Mouse (Mus musculus): ENCODE measurements at regions not wholly inside any gene's neighbourhood (a gene's known extent, or its start where the extent isn't known, plus 50 kb on each side); places are given as distances from the start of the nearest gene placed in this dataset.
"Not testable (repeated sequence)": the region's sequence is repeated elsewhere in the genome, so short reads cannot be mapped to it uniquely, and the experiment has no call there.

DNA sequence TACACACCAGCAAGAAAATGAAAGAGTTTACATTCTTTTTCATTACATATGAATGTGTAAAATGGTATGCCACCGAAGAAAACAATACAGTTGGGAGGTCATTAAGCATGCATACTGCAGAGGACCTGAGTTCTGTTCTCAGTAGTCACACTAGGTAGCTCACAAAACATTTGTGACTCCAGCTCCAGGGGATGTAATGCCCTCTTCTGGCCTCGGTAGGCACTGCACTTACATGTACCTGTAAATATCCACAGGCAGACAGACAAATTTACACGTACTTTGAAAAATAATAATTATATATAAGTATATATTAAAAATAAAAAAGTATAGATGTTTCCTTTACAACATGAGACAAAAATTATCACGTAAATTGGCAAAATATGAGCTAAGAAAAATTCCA lies 342.3 kb upstream of the Gm28363 start:
- peak; percentile 4 for DNase-seq (ENCODE audit: low read depth, low spot score)

DNA sequence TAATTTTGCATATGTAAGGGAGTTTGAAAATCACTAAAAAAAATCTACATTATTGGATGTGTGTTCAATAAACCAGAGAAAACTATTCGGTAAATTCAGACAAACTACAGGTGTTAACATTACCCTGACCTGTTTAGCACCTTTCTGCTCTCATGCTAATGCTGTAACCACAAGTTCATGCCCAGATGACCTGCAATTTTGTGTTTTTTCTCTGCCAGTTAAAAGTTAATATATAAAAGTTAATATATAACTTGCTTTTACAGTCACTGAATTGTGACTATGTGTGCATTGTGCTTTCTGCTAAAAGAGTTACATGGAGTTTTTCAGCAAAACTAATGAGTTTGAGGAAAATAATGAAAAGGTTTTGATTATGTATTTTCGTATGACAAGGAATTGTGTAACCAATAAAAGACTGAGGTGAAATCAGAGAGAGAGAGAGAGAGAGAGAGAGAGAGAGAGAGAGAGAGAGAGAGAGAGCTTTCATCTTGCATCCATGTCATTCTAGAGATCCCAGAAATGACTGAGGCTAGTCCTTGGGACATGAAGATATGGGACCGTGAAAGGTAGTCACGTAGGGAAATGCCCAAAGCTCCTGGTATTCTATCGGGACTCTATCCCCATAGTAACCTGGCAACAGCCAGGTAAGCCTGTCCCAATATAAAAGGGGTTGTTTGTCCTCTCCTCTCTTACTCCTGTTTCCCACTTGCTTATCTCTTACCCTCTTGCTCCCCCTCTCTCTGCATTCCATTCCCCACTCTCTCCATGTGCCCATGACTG lies 340.3 kb upstream of the Gm28363 start:
- DNase-seq (ENCODE audit: low read depth, low spot score): no peak

DNA sequence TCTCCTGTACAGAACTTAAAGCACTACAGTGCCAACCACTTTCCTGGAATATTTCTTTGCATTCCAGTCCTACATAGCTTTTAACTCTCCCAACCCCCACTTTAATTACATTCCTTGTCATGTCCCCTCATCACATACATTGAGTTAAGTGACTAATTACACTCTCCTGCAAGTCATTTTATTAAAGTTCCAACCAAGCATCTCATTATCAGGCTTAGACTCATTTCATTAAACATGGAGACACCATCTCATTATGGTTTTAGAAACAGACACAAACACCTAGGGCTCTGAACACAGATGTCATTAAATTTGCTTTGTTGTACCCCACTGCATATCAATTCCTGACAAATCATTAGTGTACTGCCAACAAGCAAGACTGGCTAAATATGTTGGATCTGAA lies 332.9 kb upstream of the Gm28363 start:
- DNase-seq (ENCODE audit: low read depth, low spot score): no peak

DNA sequence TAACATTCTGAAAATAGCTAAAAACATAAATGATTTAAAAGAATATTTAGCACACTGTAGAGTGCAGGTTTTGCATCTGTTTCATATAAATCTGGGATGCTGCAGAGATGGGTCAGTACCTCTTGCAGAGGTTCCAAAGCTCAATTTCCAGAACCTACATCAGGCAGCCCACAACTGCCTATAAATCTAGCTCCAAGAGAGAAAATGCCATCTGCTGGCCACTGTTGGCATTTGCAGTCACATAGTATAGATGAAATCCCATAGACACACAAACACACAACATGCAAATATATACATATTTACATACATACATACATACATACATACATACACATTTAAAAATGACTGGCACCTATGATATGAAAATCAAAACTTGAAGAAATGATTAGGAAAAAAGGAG lies 284.6 kb upstream of the Gm28363 start:
- DNase-seq (ENCODE audit: low read depth, low spot score): no peak

DNA sequence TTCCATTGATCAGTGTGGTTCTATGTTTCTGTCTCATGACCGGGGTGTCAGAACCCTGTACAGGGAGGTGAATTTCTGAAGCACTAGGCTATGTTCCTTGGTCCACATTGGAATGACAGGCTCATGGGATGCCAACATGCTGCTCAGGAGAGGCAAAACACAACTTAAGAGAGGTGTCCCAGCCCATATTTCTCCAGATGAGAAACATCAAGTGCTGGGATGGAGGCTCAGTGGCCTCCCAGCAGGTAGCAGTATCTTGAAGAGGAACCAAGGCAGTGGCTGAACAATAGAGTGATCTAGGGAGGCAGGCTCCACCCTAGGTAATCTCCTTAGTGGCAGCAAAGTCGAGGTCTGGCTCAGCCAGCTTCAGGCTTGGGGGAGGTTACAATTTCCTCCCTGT lies 239.2 kb upstream of the Gm28363 start:
- DNase-seq (ENCODE audit: low read depth, low spot score): no peak

DNA sequence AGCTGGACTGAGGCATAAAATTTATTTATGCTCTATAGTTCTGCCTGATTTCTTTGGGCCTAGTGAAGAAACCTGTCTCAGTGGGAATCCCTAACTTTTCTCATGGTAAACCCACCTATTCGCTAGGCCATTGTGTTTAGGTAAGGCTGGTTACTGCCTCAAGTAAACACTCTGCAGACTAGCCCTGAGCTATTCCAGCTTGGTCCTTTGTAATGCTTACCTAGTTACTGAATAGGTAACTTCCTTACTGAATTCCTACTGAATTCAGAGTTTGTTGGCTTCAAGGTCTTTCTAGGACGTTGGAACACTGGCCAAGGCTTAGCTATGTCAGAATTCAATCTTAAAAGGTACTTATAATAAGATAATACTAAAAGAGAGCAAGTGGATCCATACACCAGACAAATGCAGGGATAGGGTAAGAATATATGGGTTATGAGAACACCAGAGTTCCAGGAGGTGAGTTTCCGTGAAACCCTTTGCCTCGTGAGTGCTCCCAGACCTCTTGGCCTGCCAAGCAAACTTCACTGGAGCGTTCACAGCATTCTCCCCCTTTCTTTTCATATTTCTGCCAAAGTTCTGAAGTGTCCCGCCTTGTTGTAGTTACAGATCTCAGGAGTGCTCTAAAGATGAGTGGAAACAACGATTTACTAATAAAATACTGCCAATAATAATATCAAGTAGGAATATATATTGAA lies 238.6 kb upstream of the Gm28363 start:
- not testable (repeated sequence) for DNase-seq (ENCODE audit: low read depth, low spot score)

DNA sequence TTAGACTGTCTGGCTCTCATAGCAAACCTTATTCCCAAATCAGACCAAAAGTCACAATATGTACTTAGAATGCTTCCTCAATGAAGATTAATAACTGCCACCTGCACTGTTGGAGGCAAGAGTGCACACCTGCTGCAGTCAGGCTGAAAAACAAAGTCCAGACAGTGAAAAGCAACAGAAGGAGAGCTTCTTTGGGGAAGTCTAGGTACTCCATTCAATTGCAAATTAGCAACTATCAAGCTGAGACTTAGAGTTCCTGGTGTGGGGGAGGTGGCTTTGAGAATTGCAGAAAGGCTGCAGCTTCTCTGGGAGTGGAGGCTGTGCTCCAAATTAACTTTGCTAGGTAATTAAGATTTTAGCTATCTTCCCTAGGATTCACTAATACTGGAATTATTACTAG lies 237.8 kb upstream of the Gm28363 start:
- DNase-seq (ENCODE audit: low read depth, low spot score): not testable (repeated sequence)

DNA sequence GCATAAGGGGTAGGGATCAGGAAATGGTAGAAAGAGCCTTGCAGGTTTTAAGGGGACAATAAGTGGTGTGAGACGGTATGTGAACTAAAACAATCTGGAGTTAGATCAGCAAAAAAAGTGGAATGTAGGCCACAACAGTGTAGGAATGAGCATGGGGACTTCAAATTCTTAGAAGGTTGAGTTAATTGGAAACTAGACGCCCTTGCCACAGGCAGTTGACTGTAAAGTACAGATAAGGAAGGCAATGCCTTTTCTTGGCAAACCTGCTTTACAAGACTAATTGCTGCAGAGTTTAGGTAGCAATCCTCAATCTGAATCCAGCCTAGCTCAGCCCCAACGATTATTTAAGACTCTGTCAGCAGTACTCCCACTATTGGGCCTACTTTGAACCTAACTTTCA lies 206.8 kb upstream of the Gm28363 start:
- no peak for DNase-seq (ENCODE audit: low read depth, low spot score)

DNA sequence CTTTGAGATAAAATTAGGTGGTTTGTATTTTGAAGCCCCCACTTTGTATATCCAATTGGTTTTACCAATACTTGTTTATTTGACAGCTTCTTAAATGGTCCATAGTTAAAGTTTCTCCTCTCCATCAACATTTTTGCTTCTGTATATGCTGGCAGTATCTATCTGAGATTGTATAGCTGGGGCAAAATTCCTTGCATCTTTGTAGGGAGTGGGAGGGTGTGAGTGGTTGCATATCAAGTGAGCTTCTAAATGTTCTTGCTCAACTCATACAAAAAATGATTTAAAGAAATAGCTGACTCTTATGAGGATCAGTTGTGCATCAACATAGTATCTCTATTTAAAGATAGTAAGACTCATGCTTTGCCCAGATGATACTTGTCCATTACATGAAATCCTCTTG lies 199.9 kb upstream of the Gm28363 start:
- no peak for DNase-seq (ENCODE audit: low read depth, low spot score)

DNA sequence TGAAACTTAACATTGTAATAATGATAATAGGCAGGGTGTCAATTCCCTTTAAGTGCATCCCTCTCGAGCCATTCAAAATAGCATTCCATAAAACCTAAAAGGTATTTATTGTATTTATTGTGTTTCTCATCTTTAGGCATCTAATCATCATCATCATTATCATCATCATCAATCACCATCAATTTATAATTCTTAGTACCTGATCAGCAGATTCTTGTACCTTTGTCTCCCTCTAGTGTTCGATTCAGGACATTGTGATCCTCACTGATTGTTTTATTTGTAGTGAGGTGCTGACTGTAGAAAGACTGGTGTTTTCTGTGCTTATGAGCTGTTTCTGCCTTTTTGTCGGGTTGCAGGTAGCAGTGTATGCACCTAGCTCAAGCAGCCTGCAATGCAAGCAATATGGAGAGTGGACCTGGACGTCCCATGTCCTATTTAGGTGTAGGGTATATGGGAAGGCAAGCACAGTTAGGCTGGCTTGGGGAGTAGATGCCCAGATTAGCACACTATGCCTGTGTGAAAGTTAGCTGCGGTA lies 177.4 kb upstream of the Gm28363 start:
- peak; percentile 34 for DNase-seq (ENCODE audit: low read depth, low spot score)

All from 3T3-L1 (cell line).